Mouse (Mus musculus) gastrocnemius, postnatal 14 days (tissue): Measurements from ENCODE around the gene Lin28b. TPM values are rescaled to one million over a fixed set of nuclear protein-coding genes. Genes with fewer than 3 reads are reported as not detected.

Source experiments
- DNase-seq: peaks from one replicate; pipeline ENCODE4 v3.0.0; 2021; ENCODE audit warnings: mixed read lengths
- intact Hi-C: fragments of 180-260 bp; cut with DNase I; formaldehyde crosslinking; loops from one replicate; pipeline ENCODE4 v1.15.1; 2025; ENCODE audit warnings: low total_unique reads
- total RNA-seq, 2 experiments: library from RNA; stranded (reverse); gene quantifications; 2 replicates each; pipeline ENCODE4 v1.2.3; 2021

Lin28b gene
- total RNA-seq, 2 experiments from 2014 or later: not detected

- peak; percentile 57 for DNase-seq
Observed at GRCm38 (mm10) chr10:45335434-45336422, 150.5 kb downstream of the Lin28b start, which contains the start of gene Bves. Gene Bves, plus strand, starts transcription at chr10:45335772.

GRCm38 (mm10) chr10:45334925-45335324, 151.3 kb downstream of the Lin28b start:
- no peak for DNase-seq
- intact Hi-C loops: no loop called here

More at GRCm38 (mm10) chr10:45335434-45336422, 150.5 kb downstream of the Lin28b start, which contains the start of gene Bves:
- intact Hi-C loops: no loop called here

- DNase-seq: no peak
- intact Hi-C loops: no loop called here
Observed at GRCm38 (mm10) chr10:45328196-45329000, 157.8 kb downstream of the Lin28b start.

Other genes starting within 250 kb of the Lin28b start
- gene Bves, start 150.6 kb downstream of the Lin28b start, total RNA-seq: 10 to 100 TPM; 35.0 to 37.2 TPM
- 1 to 10 TPM; 4.5 to 4.9 TPM for gene Hace1, start 91.4 kb upstream of the Lin28b start, total RNA-seq